Mouse (Mus musculus): ENCODE results near the gene Saa3.
"Not testable (repeated sequence)": the region's sequence is repeated elsewhere in the genome, so short reads cannot be mapped to it uniquely, and the experiment has no call there.

The Saa3 gene

DNA sequence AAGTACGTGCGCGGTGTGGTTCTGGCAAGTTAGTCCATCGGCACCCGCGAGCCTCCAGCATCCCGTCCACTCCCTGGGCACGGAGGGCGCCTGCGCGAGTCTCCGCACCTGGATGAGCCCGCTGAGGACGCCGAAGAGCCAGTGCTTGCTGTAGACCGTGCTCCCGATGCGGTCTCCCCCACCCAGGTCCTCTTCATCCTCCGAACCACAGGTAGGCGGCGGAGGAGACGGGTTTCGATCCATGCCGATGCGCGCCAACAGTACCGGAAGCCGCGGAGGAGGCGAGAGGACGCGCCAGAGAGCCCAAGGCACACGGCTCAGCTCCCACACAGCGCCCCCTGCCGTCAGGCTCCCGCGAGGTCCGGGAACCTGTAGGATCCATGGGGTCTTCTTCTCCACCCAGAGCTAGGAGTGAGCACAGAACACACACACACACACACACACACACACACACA is 5.1 kb downstream of the Saa3 start, which contains the start of gene Saal1:
Gene Saal1, minus strand, starts transcription at position 291 of the 455 bp plus-strand sequence.
- DNase-seq = peak; percentile 84

DNA sequence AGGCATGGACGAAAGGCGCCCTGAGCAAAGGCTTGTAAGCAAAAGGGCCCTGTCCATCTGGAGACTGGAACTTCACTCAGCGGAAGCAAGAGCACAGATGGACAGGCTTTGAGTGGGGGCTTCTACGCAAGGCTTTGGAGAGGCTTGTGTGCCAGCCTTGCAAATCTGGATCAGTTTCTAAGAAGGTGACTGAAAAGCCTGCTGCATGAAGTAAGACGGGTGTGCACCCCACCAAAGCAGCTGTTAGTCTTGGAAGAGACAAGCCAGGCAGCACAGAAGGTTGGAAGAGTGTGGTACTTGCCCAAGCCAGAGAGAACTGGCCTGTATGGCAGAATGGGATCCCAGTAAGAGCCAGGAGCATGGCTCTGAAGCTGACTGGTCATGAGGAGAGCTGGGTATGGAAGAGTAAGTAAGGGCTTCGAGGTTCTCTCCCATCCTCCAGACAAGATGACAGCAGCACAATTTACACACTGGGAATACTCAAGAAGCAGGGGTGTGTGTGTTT is 14.9 kb downstream of the Saa3 start:
- no peak for DNase-seq

DNA sequence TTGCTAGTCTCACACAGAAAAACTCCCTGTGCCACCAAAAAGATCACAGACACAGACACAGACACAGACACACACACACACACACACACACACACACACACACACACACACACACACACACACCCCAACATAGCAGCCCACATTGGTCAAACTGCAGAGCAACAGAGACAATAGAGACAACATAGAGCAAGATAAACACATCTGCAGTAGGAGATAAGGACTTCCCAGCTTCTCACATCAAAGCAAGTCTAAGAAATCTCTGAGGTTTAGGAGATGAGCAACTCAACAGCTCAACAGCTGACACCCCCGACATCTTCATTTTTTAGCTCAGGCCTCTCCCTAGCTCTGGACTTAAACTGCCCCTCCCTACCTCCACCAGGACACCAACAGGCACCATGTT is 18.7 kb downstream of the Saa3 start:
- DNase-seq = no peak

DNA sequence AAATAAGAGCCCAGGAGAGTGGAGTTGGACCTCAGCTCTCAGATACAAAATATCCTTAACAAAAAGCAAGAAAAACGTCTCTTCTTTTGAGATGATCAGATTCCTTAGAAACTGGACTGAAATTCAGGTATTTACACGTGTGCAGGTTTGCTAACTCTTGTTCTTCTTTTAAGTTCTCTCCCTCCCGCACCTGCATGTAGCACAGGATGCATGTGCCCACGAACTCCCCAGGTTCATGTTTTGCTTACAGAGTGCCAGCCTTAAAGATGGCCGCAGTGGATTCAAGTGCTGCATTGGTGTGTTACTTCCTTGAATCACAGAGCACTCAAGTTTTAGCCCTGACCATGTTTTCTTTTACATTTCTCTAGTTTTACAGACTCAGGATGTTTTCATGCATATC is 28.7 kb downstream of the Saa3 start:
- no peak for DNase-seq

DNA sequence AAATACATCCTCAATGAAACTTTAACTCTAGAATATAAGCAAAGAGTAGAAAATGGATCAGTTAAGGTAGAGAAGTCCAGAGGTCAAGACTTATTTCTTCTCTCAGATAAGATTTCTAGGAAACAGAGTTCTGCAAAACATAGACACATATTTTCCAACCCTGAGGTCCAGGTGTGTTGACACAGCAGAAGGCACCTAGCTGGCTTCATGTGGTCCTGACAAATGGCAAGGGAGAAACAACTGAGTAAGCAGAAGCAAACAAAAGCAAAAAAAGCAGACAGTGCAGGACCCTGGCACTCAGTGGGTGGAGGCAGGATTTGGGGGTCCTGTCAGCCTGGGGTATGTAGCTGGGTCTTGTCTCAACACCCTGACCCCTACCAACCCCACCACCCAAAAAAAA is 34.8 kb downstream of the Saa3 start:
- no peak for DNase-seq

DNA sequence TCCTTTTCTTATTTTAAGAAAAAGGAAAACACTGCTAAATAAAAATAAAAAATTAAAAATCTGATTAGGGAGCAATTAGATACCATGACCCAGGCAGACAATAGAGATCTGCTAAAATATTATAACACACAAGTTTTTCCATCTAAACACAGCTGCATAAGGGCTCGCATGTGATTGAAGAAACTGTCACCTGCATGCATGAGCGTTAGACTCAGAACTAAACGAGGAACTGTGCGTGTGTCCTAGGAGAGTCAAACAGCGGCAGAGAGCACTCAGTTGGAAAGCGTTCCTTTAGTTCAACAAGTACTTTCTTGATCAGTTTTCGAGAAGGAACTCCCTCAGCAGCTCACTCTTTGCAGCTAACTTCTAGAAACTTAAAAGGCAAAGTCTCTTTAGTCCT is 36.5 kb downstream of the Saa3 start:
- DNase-seq = not testable (repeated sequence)

DNA sequence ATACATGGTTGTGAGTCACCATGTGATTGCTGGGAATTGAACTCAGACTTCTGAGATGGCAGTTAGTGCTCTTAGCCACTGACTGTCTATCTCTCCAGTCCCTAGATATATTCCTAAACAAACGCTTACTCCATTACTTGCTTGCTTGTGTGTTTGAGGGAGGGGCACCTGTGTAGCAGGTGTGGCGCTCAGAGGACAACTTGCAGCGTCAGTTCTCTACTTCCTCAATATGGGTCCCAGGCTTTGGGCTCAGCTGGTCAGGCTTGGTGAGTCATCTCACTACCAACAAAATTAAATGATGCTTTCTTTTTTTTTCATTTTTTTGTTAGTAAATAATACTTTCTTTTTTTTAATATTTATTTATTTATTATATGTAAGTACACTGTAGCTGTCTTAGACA is 37.1 kb downstream of the Saa3 start:
- no peak for DNase-seq

DNA sequence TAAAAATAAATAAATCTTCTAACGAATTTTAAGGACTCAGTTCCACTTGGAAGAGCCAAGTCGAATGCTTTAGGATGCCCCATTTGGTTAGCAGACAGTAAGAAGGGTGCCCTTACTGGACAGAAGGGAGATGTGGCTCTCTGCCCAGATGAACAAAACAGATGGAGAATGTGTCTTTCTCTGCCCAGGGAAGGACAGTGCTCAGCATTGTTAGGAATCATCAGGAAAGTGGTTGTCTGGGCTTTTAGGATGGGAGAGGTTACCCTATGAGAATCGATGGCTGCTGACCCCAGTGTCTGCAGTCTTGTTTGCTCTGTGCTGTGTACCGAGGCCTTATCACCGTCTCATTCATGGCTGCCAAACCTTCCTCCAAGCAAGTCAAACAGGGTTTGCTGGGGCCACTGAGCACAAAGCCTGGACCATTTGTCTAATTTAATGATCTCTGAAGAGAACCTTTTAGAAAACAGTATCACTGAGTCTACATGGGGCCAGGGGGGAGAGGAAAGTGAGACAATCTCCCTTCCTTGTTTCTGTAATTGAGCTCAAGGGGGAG is 38.6 kb downstream of the Saa3 start:
- peak; percentile 57 for DNase-seq

DNA sequence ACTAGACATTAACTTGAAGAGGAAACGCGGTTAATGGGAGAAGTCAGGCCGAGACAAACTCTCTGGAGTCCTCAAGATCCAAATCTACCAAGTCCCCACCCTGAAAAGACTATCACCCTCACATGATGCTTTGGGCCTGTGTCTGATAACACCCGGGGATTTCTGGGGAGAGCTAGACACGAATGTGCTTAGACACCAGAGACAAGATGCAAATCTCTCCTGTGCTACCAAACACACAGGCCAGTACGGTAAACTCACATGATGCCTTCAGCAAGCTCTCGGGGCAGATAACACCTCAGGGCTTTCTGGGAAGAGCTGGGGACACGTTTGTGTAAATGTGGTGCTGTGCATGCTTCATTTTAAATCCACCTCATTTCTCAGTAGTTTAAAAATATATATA is 39.6 kb downstream of the Saa3 start:
- DNase-seq = no peak

DNA sequence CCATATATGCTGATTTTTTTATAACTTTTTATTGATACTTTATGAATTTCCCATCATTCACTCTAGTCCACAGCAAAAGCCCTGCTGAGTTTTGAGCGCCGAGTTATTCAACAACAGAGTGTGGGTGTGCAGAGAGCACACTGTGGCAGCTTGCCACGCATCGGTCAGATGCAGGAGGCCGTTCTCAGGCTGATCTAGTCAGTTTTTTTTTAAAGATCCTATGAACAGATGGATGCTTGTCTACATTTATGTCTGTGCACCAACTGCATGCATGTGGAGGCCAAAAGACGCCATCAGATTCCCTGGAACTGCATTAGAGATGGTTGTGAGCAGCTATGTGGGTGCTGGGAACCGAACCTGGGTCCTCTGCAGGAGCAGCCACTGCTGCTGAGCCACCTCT is 40.4 kb downstream of the Saa3 start:
- DNase-seq = no peak

DNA sequence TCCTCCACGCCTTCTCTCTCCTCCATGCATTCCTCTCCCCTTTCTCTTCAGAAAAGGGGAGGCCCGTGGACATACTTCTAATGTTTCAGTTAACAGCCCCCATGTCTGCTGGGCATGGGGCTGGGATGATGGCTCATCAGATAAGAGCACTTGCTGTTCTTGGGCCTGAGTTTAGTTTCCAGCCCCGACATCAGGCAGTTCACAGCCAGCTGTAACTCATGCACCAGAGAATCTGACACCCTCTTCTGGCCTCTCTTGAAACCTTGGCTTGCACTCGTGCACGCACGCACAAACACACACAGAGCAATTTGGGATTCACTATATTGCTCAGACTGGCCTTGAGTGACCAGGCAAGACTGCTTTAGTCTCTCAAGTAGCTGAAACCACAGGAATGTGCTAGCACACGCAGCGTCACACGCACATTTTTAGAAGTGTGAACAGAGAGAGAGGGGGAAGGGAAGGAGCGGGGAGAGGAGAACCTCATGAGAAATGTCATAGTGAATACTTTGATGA is 43.3 kb downstream of the Saa3 start, which contains the start of gene Tph1:
Gene Tph1, minus strand, starts transcription at position 378 of the 513 bp plus-strand sequence.
- no peak for DNase-seq

DNA sequence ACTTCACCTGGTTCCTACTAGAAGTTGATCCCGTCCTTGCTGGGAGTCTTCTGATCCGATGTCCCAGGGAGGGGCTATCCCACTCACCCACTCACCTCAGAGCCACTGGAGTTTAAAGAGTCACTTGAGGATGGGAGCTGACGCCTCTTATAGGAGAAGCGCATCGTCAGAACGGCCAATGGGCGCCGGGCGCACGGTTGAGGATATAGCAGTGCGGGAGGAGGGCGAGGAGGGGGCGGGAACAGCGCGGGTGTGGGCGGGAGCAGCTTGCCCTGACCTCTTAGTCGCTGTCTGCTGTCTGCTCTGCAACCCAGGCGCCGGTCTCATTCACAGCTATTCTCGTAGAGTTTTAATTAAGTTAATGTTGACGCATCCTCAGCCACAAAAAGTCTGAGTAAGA is 48.2 kb downstream of the Saa3 start:
- no peak for DNase-seq

DNA sequence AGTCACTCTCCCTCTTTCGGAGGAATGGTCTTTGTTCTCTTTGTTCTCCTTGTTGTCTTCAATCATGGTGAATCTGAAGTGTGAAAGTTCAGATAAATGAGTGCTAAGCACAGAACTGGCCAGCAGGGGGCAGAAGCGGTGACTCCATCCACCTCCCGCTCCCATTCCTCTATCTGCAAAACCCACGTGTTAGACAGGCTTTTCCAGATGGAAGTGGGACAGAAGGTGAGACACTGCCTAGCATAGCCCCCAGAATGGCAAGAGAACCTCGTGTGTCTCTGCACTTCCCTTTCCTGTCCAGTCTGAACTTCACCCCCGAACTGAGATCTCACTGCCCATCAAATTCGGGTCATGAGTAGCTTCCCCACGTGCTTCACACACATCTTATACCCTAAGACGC is 50.3 kb downstream of the Saa3 start:
- peak; percentile 43 for DNase-seq
